Mouse (Mus musculus): Measurements from ENCODE around the gene Adam33.

DNA sequence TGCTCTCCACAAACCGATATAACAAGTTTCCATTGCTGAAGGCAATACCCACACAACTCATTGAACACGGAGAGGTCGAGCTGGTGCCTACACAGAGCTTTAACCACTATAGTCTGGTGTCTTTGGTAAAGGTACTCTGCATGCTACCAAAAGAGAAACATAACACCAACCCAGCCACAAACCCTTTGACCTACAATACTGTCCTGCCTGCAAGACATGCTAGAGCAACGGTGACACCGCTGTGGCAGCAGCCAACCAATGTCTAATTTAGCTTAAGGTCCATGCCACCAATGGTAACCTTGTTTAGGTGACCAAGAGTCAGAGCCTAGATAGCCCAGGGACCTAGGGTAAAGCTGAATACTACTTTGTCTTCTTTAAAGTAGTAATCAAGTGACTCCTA lies 30.0 kb upstream of the Adam33 start:
- TF ChIP-seq ZMIZ1 (IDR thresholded peaks at IDR 0.05; ENCODE audit: low read depth, low read length) (no peak), CTCF (conservative IDR thresholded peaks at IDR 0.05 in 1 of 2, IDR thresholded peaks at IDR 0.05 in 1 of 2; ENCODE audit: low read depth in 2 of 2, low read length in 2 of 2) (no peak)

All from CH12.LX (cell line).